Mouse (Mus musculus): Measurements from ENCODE around the gene C2cd4c. TPM values are rescaled to one million over a fixed set of nuclear protein-coding genes. Genes with fewer than 3 reads are reported as not detected.

Gene C2cd4c
- not detected for total RNA-seq (2023)

GRCm38 (mm10) chr10:79613578-79614304, at the start of gene C2cd4c:
TSS of gene C2cd4c (minus strand) at chr10:79614025.

GRCm38 (mm10) chr10:79645711-79646110, 31.9 kb upstream of the C2cd4c start, which contains the start of gene Odf3l2:
TSS of gene Odf3l2 (minus strand) at chr10:79645738.

GRCm38 (mm10) chr10:79637128-79638110, 23.6 kb upstream of the C2cd4c start, which contains the start of gene Shc2:
TSS of gene Shc2 (minus strand) at chr10:79637918.

GRCm38 (mm10) chr10:79587061-79587751, 26.6 kb downstream of the C2cd4c start, which contains the start of gene Theg:
TSS of gene Theg (minus strand) at chr10:79587331.

Other genes starting within 250 kb of the C2cd4c start
- gene Vmn2r83, start 145.3 kb downstream of the C2cd4c start, total RNA-seq (2023): not detected
- 1 to 10 TPM; 3.9 to 4.1 TPM for gene Plpp2, start 80.2 kb downstream of the C2cd4c start, total RNA-seq (2023)
- gene Mier2, start 58.8 kb downstream of the C2cd4c start, total RNA-seq (2023): 10 to 100 TPM; 43.0 to 53.7 TPM
- under 1 TPM in 1 of 2 experiments, not detected in 1; 0.93 TPM for gene Theg, start 26.7 kb downstream of the C2cd4c start, total RNA-seq (2023)
- gene Shc2, start 23.9 kb upstream of the C2cd4c start, total RNA-seq (2023): not detected
- gene Odf3l2, start 31.7 kb upstream of the C2cd4c start, total RNA-seq (2023): not detected
- not detected for gene Madcam1, start 50.5 kb upstream of the C2cd4c start, total RNA-seq (2023)
- 10 to 100 TPM; 18.5 to 20.8 TPM for gene Tpgs1, start 55.3 kb upstream of the C2cd4c start, total RNA-seq (2023)
- 10 to 100 TPM; 63.2 to 75.0 TPM for gene Cdc34, start 68.2 kb upstream of the C2cd4c start, total RNA-seq (2023)
- 1 to 10 TPM; 1.6 to 1.9 TPM for gene Gzmm, start 75.0 kb upstream of the C2cd4c start, total RNA-seq (2023)
- 100 to 1,000 TPM; 103 to 111 TPM for gene Bsg, start 90.5 kb upstream of the C2cd4c start, total RNA-seq (2023)
- under 1 TPM; 0.18 to 0.35 TPM for gene Hcn2, start 102.6 kb upstream of the C2cd4c start, total RNA-seq (2023)
- 10 to 100 TPM; 64.8 to 74.2 TPM for gene Polrmt, start 132.6 kb upstream of the C2cd4c start, total RNA-seq (2023)
- not detected for gene Fgf22, start 141.1 kb upstream of the C2cd4c start, total RNA-seq (2023)
- gene Rnf126, start 152.9 kb upstream of the C2cd4c start, total RNA-seq (2023): 10 to 100 TPM; 56.5 to 58.6 TPM
- 1 to 10 TPM; 1.8 to 2.0 TPM for gene Fstl3, start 163.2 kb upstream of the C2cd4c start, total RNA-seq (2023)
- gene Prss57, start 176.9 kb upstream of the C2cd4c start, total RNA-seq (2023): not detected
- gene Palm, start 179.5 kb upstream of the C2cd4c start, total RNA-seq (2023): 1 to 10 TPM; 4.9 to 5.1 TPM
- under 1 TPM in 1 of 2 experiments, not detected in 1; 0.23 TPM for gene Misp, start 207.0 kb upstream of the C2cd4c start, total RNA-seq (2023)
- 100 to 1,000 TPM; 437 to 440 TPM for gene Ptbp1, start 240.4 kb upstream of the C2cd4c start, total RNA-seq (2023)

All from B cell, adult 67 days (primary cell).